Mouse (Mus musculus): ENCODE measurements around the gene Heatr4.

Gene Heatr4

GRCm38 (mm10) chr12:83998341-83999107 is 13.9 kb upstream of the Heatr4 start:
- in situ Hi-C loops (cut with MboI, MseI): no loop called here

DNA sequence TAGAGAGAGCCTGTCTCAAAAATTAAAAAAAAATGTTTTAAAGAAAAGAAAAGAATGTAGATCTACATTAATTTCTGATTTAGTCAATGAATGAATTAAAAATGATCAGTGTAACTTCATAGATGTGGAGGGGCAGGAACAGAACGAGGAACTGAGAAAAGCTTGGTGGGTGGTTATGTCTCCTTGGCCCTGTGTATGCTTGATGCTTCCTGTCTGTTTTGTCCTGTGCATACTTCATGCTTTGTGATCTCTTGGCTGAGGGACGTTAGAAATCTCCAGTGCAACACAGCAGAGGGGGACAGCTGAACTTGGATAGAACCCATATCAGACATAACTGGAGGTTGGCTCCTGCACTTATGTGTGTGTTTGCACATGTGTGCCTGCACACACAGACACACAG is 12.6 kb upstream of the Heatr4 start:
- in situ Hi-C loops (cut with MboI, MseI): no loop called here

DNA sequence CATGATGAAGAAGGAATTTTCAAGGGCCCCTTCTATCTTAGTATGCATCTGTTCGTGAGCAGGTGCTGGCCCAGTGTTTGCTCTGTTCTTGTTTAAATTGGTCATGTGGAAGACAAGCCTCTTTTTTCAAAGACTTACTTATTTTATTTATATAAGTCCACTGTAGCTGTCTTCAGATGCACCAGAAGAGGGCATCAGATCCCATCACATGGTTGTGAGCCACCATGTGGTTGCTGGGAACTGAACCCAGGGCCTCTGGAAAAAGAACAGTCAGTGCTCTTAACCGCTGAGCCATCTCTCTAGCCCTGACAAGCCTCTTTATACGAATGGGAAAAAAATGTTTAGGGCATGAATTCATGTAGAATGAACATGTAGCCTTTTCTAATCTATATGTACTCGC is 4.7 kb upstream of the Heatr4 start:
- in situ Hi-C loops (cut with MboI, MseI): no loop called here

DNA sequence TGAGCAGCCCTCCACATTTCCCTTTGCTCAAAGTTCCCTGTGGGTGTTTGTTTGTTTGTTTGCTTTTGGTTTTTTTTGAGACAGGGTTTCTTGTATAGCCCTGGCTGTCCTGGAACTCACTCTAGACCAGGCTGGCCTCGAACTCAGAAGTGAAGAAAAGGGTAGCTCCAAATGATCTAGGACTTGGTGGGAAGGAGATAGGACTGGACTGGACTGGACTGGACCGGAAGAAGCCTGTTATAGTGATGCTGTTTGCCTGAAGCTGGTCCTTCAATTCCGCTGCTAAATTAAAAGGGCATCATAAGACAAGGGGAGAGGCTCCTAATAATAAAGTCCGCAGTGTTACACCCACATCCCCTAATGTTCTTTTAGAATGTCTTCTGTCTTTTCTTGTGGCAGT is 3.8 kb upstream of the Heatr4 start:
- in situ Hi-C loops (cut with MboI, MseI): no loop called here

GRCm38 (mm10) chr12:83987583-83988441 is 3.2 kb upstream of the Heatr4 start, which contains the start of gene Acot2:
Gene Acot2, plus strand, starts transcription at chr12:83987861.
- in situ Hi-C loops (cut with MboI, MseI): no loop called here

- in situ Hi-C loops (cut with MboI, MseI): no loop called here
Measured at GRCm38 (mm10) chr12:83987242-83987582, 2.6 kb upstream of the Heatr4 start.

- in situ Hi-C loops (cut with MboI, MseI): no loop called here
Measured at GRCm38 (mm10) chr12:83981615-83982014, 3.0 kb downstream of the Heatr4 start.

DNA sequence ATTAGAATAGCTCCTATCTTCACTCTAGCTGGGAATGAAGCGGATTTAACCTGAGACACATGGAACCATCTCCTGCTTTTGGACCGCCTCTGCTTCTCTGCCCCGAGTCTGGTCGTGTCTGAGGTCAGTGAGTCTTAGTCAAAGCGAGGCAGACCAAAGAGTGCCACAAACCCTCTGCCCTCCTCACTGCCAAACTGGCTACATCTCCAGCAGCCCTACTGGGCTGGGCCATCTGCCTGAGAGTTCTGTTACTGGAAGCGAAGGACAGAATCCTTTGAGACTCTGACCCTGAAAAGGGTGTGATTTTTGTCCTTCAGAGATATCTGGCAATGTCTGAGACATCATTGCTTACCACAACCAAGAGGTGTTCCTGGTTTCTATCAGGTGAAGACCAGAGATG is 5.8 kb downstream of the Heatr4 start:
- in situ Hi-C loops (cut with MboI, MseI): no loop called here

- in situ Hi-C loops (cut with MboI, MseI): loop anchor here (5.0 kb wide), 1 partner anchor 55 kb away; no protein-coding TSS in a partner anchor
Measured at GRCm38 (mm10) chr12:83972117-83972516, 12.5 kb downstream of the Heatr4 start.

DNA sequence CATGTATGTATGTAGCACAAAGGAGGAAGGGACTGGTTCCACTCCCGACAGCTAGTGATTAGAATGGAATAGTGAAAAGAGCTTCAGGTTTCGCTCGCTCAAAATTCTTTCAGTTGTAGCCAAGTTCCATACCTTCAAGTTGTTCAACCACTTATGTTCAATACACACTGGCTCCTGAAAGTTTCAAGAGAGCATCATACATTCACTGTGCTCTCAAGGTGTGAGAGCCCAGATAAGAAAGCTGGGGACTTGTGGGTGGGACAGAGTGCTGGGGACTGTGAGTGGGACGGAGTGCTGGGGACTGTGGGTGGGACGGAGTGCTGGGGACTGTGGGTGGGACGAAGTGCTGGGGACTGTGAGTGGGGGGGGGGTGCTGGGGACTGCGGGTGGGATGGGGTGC is 19.4 kb downstream of the Heatr4 start:
- in situ Hi-C loops (cut with MboI, MseI): loop anchor here (5.0 kb wide), 1 partner anchor 107 kb away; no protein-coding TSS in a partner anchor

- in situ Hi-C loops (cut with MboI, MseI): no loop called here
Measured at GRCm38 (mm10) chr12:83958278-83958677, 26.4 kb downstream of the Heatr4 start.

GRCm38 (mm10) chr12:83951711-83952575 is 32.7 kb downstream of the Heatr4 start:
- in situ Hi-C loops (cut with MboI, MseI): no loop called here

DNA sequence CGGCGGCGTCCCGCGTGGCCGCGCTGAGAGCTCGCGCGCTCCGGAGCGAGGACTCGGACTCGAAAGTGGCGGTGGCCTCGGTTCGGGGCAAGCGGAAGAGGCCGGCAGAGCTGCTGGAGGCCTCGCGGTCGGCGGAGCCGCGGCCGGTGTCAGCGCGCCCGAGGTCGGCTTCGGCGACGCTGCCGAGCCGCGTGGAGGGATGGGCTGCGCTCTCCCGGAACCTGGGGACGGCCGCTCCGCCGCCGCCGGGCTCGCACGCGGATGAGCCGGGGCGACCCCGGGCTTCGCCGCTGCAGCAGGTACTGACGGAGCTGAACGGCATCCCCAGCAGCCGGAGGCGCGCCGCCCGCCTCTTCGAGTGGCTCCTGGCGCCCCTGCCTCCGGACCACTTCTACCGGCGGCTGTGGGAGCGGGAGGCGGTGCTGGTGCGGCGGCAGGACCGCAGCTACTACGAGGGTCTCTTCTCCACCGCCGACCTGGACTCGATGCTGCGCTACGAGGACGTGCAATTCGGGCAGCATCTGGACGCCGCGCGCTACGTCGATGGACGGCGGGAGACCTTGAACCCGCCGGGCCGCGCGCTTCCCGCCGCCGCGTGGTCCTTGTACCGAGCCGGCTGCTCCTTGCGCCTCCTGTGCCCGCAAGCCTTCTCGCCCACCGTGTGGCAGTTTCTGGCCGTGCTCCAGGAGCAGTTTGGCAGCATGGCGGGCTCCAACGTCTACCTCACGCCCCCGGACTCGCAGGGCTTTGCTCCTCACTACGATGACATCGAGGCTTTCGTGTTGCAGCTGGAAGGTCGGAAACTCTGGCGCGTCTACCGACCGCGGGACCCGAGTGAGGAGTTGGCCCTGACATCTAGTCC is 33.6 kb downstream of the Heatr4 start:
- in situ Hi-C loops (cut with MboI, MseI): no loop called here

DNA sequence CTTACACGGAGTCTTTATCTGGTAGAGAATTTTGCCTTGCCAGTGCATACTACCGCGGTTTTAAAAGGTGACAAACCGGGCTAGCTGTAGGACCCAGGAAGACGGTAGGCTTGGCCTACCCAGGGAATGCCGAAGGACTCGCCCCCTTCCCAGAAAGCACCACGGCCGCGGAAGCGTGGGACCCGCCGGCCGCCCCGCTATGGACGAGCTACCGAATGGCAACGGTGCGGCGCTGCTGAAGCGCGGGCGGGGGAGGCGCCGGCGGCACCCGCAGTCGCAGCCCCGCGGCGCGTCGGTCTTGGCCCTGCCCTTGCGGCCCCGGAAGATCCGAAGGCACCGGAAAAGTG is 34.2 kb downstream of the Heatr4 start, which contains the start of gene Riox1:
Gene Riox1 (plus strand): TSS at position 116 of the 347 bp plus-strand sequence.
- in situ Hi-C loops (cut with MboI, MseI): no loop called here

- in situ Hi-C loops (cut with MboI, MseI): no loop called here
Measured at GRCm38 (mm10) chr12:83949776-83950492, 34.7 kb downstream of the Heatr4 start.

- in situ Hi-C loops (cut with MboI, MseI): no loop called here
Measured at GRCm38 (mm10) chr12:83949043-83949442, 35.6 kb downstream of the Heatr4 start.

- in situ Hi-C loops (cut with MboI, MseI): no loop called here
Measured at GRCm38 (mm10) chr12:83947260-83947811, 37.3 kb downstream of the Heatr4 start.

GRCm38 (mm10) chr12:83941938-83942337 is 42.7 kb downstream of the Heatr4 start:
- in situ Hi-C loops (cut with MboI, MseI): no loop called here

- in situ Hi-C loops (cut with MboI, MseI): no loop called here
Measured at GRCm38 (mm10) chr12:83940031-83940430, 44.6 kb downstream of the Heatr4 start.

- in situ Hi-C loops (cut with MboI, MseI): loop anchor here (5.0 kb wide), 1 partner anchor 222 kb away; no protein-coding TSS in a partner anchor
Measured at GRCm38 (mm10) chr12:83939332-83939731, 45.3 kb downstream of the Heatr4 start.

Measured in T-helper 1 cell (primary cell).